Mouse (Mus musculus) heart, embryonic 12.5 days (tissue): Measurements from ENCODE around the gene Ssu72. TPM values are rescaled to one million over a fixed set of nuclear protein-coding genes. Genes with fewer than 3 reads are reported as not detected.

Experiments
- ATAC-seq: fragments of 200-750 bp; cut with Nextera tagmentation; 2 replicates; pipeline ENCODE4 v1.8.0; 2017; ENCODE audit warnings: moderate TSS enrichment, moderate library complexity; ENCODE audit not compliant: insufficient number of reproducible peaks, low FRiP score
- H3K27ac ChIP-seq: fragments of 300-500 bp; sonication (generic); 2 replicates; pipeline ENCODE4 v1.5.1; 2016; ENCODE audit warnings: mild to moderate bottlenecking, moderate library complexity; ENCODE audit not compliant: poor library complexity, severe bottlenecking
- H3K27me3 ChIP-seq: fragments of 300-500 bp; sonication (generic); replicated peaks from 2 replicates; pipeline ENCODE4 v1.6.1; 2016; ENCODE audit warnings: mild to moderate bottlenecking, moderate library complexity
- H3K36me3 ChIP-seq: fragments of 300-500 bp; sonication (generic); 2 replicates; pipeline ENCODE4 v1.6.1; 2016; ENCODE audit warnings: mild to moderate bottlenecking, moderate library complexity
- H3K4me1 ChIP-seq: fragments of 300-500 bp; sonication (generic); replicated peaks from 2 replicates; pipeline ENCODE4 v1.6.1; 2016; ENCODE audit warnings: mild to moderate bottlenecking
- H3K4me2 ChIP-seq: fragments of 300-500 bp; sonication (generic); 2 replicates; pipeline ENCODE4 v1.6.1; 2016; ENCODE audit warnings: mild to moderate bottlenecking, moderate library complexity
- H3K4me3 ChIP-seq: fragments of 300-500 bp; sonication (generic); 2 replicates; pipeline ENCODE4 v1.5.1; 2016; ENCODE audit warnings: mild to moderate bottlenecking
- H3K9ac ChIP-seq: fragments of 300-500 bp; sonication (generic); 2 replicates; pipeline ENCODE4 v1.6.1; 2016; ENCODE audit warnings: mild to moderate bottlenecking, moderate library complexity
- H3K9me3 ChIP-seq: fragments of 300-500 bp; sonication (generic); replicated peaks from 2 replicates; pipeline ENCODE4 v1.6.1; 2016; ENCODE audit warnings: mild to moderate bottlenecking, moderate library complexity
- WGBS: fragments of 180-500 bp; shearing (Covaris S2); methylation state at CpG from one replicate; pipeline ENCODE4 v1.1.7; 2016; 5-methylcytosine and 5-hydroxymethylcytosine counted together
- polyA plus RNA-seq: library from polyadenylated mRNA; unstranded; fragments of >200 nt; fragmentation: Nextera tagmentation; extraction: Ambion mirVana; gene quantifications from 2 replicates; pipeline ENCODE4 v1.2.1, GENCODE M21; 2016

Ssu72 gene
- polyA plus RNA-seq, 1 experiment from 2014 or later: 116 TPM

DNA sequence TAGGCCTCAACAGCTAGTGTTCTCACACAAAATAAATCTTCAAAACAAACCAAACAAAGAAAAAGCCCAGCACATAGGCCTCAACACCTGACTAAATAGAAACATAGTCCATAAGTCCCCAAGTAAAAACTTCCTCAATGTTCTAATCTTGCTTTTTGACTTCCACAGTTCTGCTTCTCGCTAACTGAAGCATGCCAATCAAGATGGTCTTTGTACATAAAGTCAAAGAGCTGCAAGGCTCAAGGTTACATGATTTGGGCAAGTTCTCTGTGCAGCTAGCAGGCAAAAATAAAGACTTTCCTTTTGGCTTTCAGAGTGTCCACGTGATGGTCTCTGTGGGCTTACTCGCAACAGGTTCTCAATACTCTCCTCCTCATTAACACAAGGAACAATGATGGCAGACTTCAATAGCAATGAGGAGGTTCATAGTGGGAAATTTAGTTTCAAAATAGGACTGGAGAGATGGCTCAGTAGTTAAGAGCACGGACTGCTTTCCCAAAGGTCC lies 1.1 kb upstream of the Ssu72 start:
- Histone ChIP-seq H3K4me3 (no peak overlapping the region), H3K27ac (no peak overlapping the region), H3K4me2 (no peak overlapping the region), H3K27me3 (no peaks in the 10 kb centered on the region), H3K9ac (no peak overlapping the region), H3K36me3 (no peaks in the 10 kb centered on the region), H3K9me3 (no peaks in the 10 kb centered on the region), H3K4me1 (peaks cover 14% of the 10 kb centered on the region)
- ATAC-seq: no peak
- WGBS: 95% methylated on average over 4 of the region's 4 CpGs

DNA sequence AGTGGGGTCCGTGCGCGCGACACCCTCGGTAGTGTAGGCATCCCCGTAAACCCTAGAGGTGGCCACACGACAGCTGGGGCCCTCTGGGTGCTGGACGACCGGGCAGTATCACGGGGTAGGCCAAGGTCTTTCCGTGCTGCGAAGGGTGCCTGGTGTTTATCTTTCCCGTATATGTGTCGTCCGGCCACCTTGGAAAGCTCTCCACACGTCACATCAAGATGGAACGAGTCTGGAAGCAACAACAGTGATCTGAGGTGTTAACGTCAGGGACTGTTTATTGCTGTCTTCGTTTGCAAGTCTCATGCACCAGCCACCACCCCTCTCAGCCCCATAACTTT lies 961 bp downstream of the Ssu72 start:
- H3K4me2 ChIP-seq: peak overlapping the region; percentile 75
- peak overlapping the region; percentile 98 for H3K4me3 ChIP-seq
- H3K4me1 ChIP-seq: peaks cover 29% of the 10 kb centered on the region
- no peaks in the 10 kb centered on the region for H3K9me3 ChIP-seq
- no peaks in the 10 kb centered on the region for H3K36me3 ChIP-seq
- H3K27ac ChIP-seq: peak overlapping the region; percentile 92
- H3K9ac ChIP-seq: peak overlapping the region; percentile 94
- H3K27me3 ChIP-seq: no peaks in the 10 kb centered on the region
- WGBS: 0% methylated on average over 19 of the region's 19 CpGs
- no peak for ATAC-seq

DNA sequence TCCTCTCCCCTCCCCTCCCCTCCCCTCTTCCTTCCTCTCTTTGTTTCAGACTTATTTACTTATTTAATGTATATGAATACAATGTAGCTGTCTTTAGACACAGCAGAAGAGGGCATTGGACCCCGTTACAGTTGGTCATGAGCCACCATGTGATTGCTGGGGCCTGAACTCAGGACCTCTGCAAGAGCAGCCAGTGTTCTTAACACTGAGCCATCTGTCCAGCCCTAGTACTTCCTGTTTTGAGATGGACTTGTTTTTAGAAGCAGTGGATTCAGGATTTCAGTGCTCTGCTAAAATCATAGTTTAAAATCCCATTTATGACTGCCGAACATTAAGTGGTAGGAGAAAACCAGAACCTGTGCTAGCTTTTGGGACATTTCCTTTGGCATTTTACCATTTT lies 4.0 kb downstream of the Ssu72 start:
- no peak for ATAC-seq
- WGBS: 73% methylated on average over 2 of the region's 2 CpGs
- H3K36me3 ChIP-seq: no peaks in the 10 kb centered on the region

DNA sequence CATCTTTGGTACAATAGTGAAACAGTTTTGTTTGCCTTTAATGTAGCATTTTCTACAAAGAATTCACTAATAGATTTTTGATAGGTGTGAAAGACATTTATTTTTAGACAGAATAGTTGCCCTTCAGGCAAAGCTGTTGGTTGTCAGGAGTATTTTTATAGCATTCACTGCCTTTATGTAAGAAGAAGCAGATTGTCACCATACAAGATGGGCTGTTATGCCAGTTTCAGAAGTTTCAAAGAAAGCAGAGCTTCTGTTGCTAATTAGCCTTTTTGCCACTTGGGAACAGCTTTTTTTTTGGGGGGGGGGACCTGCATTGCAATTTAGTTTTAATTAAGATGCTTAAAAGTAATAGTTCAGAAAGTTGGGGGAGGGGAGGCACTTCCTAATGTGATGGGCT lies 4.4 kb downstream of the Ssu72 start:
- Histone ChIP-seq H3K4me3 (no peak overlapping the region), H3K9me3 (no peaks in the 10 kb centered on the region), H3K4me1 (peaks cover 32% of the 10 kb centered on the region), H3K36me3 (peaks cover under 1% of the 10 kb centered on the region; the same call in 1 of the 2 replicates), H3K9ac (no peak overlapping the region), H3K27me3 (no peaks in the 10 kb centered on the region), H3K27ac (no peak overlapping the region), H3K4me2 (no peak overlapping the region)
- no peak for ATAC-seq

More for the DNA sequence above, 4.0 kb downstream of the Ssu72 start:
- Histone ChIP-seq H3K4me2 (no peak overlapping the region), H3K4me3 (no peak overlapping the region), H3K9ac (no peak overlapping the region), H3K27me3 (no peaks in the 10 kb centered on the region), H3K9me3 (no peaks in the 10 kb centered on the region), H3K4me1 (peaks cover 32% of the 10 kb centered on the region), H3K27ac (no peak overlapping the region)

DNA sequence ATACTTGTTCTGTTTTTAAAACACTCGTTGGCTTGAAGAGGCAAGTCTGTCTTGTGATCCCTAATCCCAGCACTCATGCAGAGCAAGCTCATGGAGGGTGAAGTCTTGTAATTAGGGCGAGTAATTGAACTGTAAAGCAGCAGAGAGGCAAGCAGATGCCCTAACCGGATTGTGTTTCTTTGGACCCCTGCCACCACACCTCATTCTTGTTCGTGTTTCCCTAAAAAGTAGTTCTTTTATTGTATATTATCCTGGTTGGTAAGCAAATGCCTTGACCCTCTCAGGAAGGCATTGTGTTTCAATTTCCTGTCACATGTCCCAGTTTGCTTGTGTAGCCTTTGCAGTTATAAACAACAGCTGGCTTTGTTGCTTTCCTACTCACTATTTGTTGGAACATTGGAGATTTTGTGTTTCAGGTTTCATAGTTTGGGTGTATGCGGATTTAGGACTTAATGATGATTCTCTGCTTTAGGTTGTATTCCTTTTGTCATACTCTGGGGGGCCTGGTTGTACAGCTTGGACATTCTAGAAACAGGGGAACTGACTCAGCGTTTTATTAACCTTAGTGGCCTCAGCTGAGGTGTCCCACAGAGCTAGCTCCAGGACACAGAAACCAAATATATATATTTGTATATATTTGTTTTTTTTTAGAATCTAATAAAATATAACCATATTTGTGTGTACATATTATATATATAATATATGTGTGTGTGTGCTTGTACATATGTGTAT lies 6.1 kb downstream of the Ssu72 start:
- Histone ChIP-seq H3K4me2 (no peak overlapping the region), H3K36me3 (peaks cover 18% of the 10 kb centered on the region), H3K9ac (no peak overlapping the region), H3K27ac (0 out of 2 replicates have a peak overlapping the region, but pooled peaks have one; percentile 3), H3K4me1 (peaks cover 29% of the 10 kb centered on the region), H3K9me3 (no peaks in the 10 kb centered on the region), H3K27me3 (no peaks in the 10 kb centered on the region), H3K4me3 (no peak overlapping the region)
- no peak for ATAC-seq
- WGBS: 63% methylated on average over 6 of the region's 6 CpGs

DNA sequence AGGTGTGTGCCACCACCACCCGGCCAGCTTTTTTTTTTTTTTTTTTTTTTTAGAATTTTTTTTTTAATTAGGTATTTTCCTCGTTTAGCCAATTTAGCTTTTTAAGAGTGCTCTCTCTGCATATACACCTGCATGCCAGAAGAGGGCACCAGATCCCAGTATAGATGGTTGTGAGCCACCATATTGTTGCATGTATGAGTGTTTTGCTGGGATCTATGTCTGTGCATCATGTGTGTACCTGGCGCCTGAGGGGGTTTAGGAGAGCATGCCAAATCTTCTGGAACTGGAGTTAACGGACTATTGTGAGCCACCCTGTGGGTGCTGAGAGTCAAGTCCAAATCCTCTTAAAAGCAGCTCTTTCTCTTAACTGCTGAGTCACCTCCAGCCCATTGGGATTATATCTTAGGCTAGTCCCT lies 17.1 kb downstream of the Ssu72 start:
- no peak overlapping the region for H3K4me2 ChIP-seq
- no peaks in the 10 kb centered on the region for H3K27me3 ChIP-seq
- H3K9ac ChIP-seq: no peak overlapping the region
- H3K4me3 ChIP-seq: no peak overlapping the region
- H3K9me3 ChIP-seq: no peaks in the 10 kb centered on the region
- H3K4me1 ChIP-seq: no peaks in the 10 kb centered on the region
- H3K27ac ChIP-seq: no peak overlapping the region
- 65% methylated on average over 4 of the region's 4 CpGs for WGBS
- peaks cover 27% of the 10 kb centered on the region for H3K36me3 ChIP-seq
- ATAC-seq: 0 out of 2 replicates have a peak, but pooled peaks have one; percentile 25

DNA sequence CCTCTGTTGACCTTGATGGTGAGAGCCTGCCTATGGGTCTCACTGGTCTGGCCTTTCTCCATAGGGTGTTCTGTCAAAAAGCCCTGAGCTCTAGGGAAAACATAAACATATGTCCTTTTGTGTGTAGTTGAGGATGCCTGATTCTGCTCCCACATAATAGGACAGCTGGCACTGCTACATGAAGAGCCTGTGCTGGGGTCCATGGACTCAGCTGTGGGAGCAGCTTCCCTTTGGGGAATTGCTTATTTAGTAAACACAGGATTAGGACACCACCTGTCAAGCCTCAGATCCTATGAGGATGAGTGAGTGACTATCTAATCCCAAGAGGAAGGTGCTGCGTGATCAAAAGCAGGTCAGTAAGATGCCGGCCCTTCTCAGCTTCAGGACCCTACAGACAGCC lies 23.4 kb downstream of the Ssu72 start:
- Histone ChIP-seq H3K4me2 (no peak overlapping the region), H3K9ac (0 out of 2 replicates have a peak overlapping the region, but pooled peaks have one; percentile 7), H3K27ac (no peak overlapping the region), H3K36me3 (peaks cover 44% of the 10 kb centered on the region), H3K9me3 (no peaks in the 10 kb centered on the region), H3K4me3 (no peak overlapping the region), H3K4me1 (no peaks in the 10 kb centered on the region), H3K27me3 (no peaks in the 10 kb centered on the region)
- no peak for ATAC-seq
- WGBS: 77% methylated on average over 2 of the region's 2 CpGs

DNA sequence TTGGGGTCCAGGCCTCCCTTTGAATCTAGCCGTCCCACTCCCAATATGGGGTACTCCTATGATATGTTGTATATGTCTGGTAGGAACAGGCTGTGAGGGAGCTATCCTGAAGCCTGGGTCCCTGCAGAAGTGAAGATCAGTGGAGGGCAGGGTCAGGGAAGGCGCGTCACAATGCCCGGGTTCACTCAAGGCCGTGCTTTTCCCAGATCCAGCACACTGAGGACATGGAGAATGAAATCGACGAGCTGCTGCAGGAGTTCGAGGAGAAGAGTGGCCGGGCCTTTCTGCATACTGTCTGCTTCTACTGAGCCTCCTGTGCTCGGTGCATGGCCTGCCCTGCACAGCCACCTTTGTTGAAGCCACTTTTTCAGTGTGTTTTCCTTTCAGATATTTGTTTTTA lies 28.7 kb downstream of the Ssu72 start:
- Histone ChIP-seq H3K4me3 (no peak overlapping the region), H3K27ac (no peak overlapping the region)

DNA sequence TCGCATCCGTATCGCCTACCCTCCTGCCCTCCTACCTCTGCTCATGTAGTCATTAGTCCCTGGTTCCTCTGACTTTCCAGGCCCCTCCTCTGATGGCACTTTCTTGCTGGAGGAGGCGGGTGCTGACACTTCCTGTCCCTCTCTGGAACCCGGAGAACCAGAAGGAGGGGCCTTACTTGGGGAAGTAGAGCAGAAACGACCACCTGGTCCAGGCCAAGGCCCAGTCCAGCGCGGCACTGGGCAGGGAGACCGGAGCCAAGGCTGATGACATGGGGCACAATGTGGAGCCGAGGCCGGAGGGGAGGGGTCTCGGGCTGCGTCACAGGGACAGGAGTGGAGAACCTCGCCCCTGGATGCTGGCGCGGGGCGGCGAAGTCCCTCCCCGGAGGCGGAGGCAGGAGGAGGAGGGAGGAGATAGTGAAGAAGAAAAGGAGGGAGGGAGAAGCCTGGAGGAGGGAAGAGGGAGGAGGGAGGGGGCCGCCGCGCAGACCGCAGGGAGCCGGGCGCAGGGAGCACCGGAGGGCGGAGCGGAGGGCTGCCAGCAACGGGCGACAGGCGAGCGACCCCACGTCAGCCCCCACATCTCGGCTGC lies 29.8 kb downstream of the Ssu72 start, which contains the start of gene Tmem240:
Gene Tmem240 (plus strand): TSS at position 451 of the 592 bp plus-strand sequence.
- peak; percentile 92 for ATAC-seq
- Histone ChIP-seq H3K4me2 (peak within 1 kb of the TSS; percentile 94), H3K4me3 (peak within 1 kb of the TSS; percentile 94), H3K9ac (peak within 1 kb of the TSS; percentile 92), H3K27me3 (no peaks in the 10 kb centered on the region), H3K4me1 (peaks cover 30% of the 10 kb centered on the region), H3K36me3 (peaks cover 39% of the 10 kb centered on the region), H3K27ac (peak within 1 kb of the TSS; percentile 80), H3K9me3 (no peaks in the 10 kb centered on the region)
- under 1% methylated on average over 19 of the region's 35 CpGs for WGBS

More for the DNA sequence above, 28.7 kb downstream of the Ssu72 start:
- WGBS: 85% methylated on average over 10 of the region's 10 CpGs
- no peak for ATAC-seq
- H3K27me3 ChIP-seq: no peaks in the 10 kb centered on the region
- no peak overlapping the region for H3K9ac ChIP-seq
- H3K36me3 ChIP-seq: peaks cover 43% of the 10 kb centered on the region
- peaks cover 26% of the 10 kb centered on the region for H3K4me1 ChIP-seq
- H3K9me3 ChIP-seq: no peaks in the 10 kb centered on the region
- H3K4me2 ChIP-seq: no peak overlapping the region

DNA sequence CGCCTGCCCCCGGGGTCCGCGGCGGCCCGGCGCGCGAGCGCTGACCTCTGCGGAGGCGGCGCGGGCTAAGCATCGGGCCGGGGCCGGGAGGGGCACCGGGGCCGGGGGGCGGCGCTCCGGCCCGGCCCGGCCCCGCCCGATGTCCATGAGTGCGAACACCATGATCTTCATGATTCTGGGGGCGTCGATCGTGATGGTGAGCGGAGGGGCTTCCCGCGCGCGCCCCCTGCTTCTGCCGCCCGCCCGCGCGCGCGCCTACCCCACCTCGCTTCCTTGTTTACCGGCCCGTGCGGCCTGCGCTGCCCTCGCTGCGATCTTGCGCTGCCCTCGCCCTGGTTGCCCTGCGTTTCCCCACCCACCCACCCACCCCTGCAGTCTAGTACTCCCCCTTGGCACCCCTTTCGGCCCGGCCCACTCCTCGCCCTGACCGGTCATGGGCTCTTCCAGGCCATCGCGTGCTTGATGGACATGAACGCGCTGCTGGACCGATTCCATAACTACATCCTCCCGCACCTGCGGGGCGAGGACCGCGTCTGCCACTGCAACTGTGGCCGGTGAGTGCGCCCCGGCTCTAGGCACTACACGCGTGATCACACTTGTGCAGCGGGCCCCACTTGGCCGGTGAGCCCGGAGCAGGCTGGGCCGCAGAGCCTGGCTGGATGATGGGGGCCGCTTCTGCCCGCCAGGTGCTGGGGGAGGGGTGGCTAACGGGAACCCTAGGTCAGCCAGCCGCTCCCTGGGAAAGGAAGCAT lies 30.5 kb downstream of the Ssu72 start:
- H3K4me1 ChIP-seq: peaks cover 30% of the 10 kb centered on the region
- 2% methylated on average over 54 of the region's 79 CpGs for WGBS
- H3K9me3 ChIP-seq: no peaks in the 10 kb centered on the region
- H3K9ac ChIP-seq: peak overlapping the region; percentile 92
- peak overlapping the region; percentile 94 for H3K4me2 ChIP-seq
- peak overlapping the region; percentile 94 for H3K4me3 ChIP-seq
- H3K36me3 ChIP-seq: peaks cover 44% of the 10 kb centered on the region
- peak; percentile 70 for ATAC-seq
- no peaks in the 10 kb centered on the region for H3K27me3 ChIP-seq
- H3K27ac ChIP-seq: peak overlapping the region; percentile 80

DNA sequence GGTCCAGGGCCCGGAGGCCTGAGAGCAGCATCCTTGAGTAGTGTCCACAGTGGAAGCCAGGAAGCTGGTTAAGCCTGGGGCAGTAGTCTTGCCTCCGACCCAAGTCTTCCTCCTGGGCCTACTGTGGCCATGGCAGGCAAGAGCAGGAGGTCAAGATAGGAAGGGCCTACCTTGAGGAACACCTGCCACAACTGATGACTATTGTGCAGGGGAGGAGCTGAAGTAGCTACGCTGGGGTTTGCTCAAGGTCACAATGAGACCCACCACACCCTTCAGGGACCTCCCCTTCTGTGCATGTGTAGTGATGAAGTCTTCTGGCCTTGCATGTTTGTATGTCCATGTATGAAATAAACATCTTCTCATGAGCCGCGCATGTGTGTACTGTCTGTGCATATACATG lies 31.2 kb downstream of the Ssu72 start:
- Histone ChIP-seq H3K9ac (peak overlapping the region; percentile 92), H3K27me3 (no peaks in the 10 kb centered on the region), H3K4me3 (peak overlapping the region; percentile 94), H3K36me3 (peaks cover 48% of the 10 kb centered on the region), H3K27ac (no peak overlapping the region), H3K4me1 (peaks cover 30% of the 10 kb centered on the region), H3K9me3 (no peaks in the 10 kb centered on the region), H3K4me2 (peak overlapping the region; percentile 94)
- ATAC-seq: no peak
- WGBS: 71% methylated on average over 5 of the region's 5 CpGs
